Mouse (Mus musculus): Measurements from ENCODE around the gene Cpsf6. TPM values are rescaled to one million over a fixed set of nuclear protein-coding genes. Genes with fewer than 3 reads are reported as not detected.

The Cpsf6 gene
- polyA plus RNA-seq, 1 experiment from 2014 or later = 213 TPM

DNA sequence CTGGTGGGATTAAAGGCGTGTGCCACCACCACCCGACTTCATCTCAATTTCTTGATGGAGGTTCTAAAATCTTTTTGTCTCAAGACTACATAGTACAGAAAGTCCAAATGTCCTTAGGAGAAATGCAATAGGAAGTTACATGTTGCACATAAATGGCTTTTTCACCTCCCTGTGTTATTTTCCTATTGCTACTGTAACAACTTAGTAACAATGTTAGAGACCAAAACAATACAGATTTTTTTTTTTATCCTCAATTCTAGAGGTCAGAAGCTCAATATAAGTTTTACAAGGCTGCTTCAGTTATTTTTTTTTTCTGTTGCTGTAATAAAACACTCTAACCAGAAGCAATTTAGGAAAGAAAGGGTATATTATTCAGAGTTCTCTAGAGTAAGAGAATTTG, 374 bp downstream of the Cpsf6 start:
- Histone ChIP-seq H3K9ac (no peak overlapping the region), H3K27me3 (no peaks in the 10 kb centered on the region), H3K4me2 (replicated peaks) (no peak overlapping the region), H3K9me3 (no peaks in the 10 kb centered on the region), H3K4me1 (peaks cover 2% of the 10 kb centered on the region; the same call in 1 of the 2 replicates), H3K27ac (no peak overlapping the region), H3K36me3 (no peaks in the 10 kb centered on the region), H3K4me3 (no peak overlapping the region)
- ATAC-seq (ENCODE audit: insufficient number of reproducible peaks, insufficient read depth, low FRiP score, low TSS enrichment) = no peak
- 95% methylated on average over 2 of the region's 2 CpGs for WGBS

DNA sequence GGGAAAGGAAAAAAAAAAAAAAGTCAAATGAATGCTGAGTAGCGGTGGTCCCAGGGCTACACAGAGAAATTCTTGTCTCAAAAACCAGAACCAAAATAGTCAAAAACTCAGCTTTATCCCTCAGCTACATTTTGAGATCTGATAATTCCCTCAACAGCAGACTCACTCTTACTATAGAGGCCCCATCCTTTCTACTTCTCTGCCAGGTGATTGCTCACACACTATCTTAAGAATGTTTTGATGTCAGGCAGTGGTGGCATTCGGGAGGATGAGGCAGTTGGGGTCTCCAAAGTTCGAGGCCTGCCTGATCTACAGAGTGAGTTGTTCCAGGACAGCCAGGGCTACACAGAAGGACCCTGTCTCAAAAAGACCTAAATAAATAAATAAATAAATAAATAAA, 1.2 kb downstream of the Cpsf6 start:
- Histone ChIP-seq H3K27ac (no peak overlapping the region), H3K4me3 (no peak overlapping the region), H3K36me3 (no peaks in the 10 kb centered on the region), H3K4me1 (peaks cover 6% of the 10 kb centered on the region), H3K9ac (no peak overlapping the region), H3K4me2 (replicated peaks) (no peak overlapping the region), H3K9me3 (no peaks in the 10 kb centered on the region), H3K27me3 (no peaks in the 10 kb centered on the region)
- ATAC-seq (ENCODE audit: insufficient number of reproducible peaks, insufficient read depth, low FRiP score, low TSS enrichment) = no peak
- WGBS = 89% methylated on average over 3 of the region's 3 CpGs

DNA sequence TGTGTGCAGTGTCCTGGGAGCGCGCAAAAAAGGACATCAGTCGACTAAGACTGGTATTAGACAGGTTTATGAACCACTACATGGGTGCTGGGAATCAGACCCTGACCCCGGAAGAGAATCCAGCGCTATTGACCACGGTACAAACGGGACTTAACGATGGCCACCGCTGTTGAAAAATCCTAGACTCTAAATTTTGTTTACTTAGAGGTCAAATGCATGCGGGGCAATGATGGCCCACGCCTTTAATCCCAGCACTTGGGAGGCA, 1.6 kb downstream of the Cpsf6 start:
- H3K9me3 ChIP-seq = no peaks in the 10 kb centered on the region
- H3K36me3 ChIP-seq = no peaks in the 10 kb centered on the region
- 91% methylated on average over 11 of the region's 11 CpGs for WGBS
- no peak overlapping the region for H3K4me3 ChIP-seq
- peaks cover 6% of the 10 kb centered on the region for H3K4me1 ChIP-seq
- ATAC-seq (ENCODE audit: insufficient number of reproducible peaks, insufficient read depth, low FRiP score, low TSS enrichment) = no peak
- H3K4me2 ChIP-seq (replicated peaks) = no peak overlapping the region
- H3K27ac ChIP-seq = no peak overlapping the region
- H3K27me3 ChIP-seq = no peaks in the 10 kb centered on the region
- no peak overlapping the region for H3K9ac ChIP-seq

DNA sequence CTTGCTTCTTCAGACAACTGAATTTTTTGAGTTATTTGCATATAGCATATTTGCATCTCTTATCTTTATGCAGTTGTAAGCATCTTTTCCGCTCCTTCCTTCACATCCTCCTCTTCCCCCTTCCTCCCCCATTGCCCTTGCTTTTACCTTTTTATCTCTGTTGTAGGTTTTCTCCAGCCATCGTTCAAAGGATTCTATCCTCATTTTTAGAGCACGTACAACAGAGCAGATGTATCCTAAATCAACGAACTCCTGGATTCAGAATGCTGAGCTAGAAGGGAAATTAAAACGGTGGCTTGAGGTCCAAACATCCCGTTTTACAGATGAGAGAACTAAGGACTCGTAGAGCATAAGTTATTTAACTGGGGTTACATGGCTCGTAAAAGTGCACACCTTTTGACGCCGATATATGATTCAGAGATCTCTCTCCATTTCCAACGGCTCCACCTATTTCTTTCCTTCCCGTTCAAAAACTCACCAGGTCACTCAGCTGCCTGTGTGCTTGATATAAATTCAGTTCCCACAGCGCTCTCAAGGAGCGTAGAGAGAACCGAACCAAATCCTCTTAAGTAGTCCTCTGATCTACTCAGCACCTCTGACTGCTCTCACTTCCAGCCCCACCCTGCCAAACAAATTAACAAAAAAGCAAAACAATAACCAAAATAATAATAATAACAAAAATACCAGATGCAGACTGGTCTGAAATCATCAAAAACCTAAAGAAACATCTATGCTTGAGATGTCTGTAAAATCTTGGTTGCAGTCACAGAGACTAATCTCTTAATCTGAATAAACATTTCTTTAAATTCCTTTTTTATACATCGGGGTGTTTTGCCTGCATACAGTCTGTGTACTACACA, 2.2 kb downstream of the Cpsf6 start:
- Histone ChIP-seq H3K36me3 (no peaks in the 10 kb centered on the region), H3K9ac (peak overlapping the region; percentile 31; the same call in 1 of the 2 replicates), H3K4me3 (peak overlapping the region; percentile 94), H3K4me1 (peaks cover 6% of the 10 kb centered on the region), H3K9me3 (no peaks in the 10 kb centered on the region), H3K27me3 (no peaks in the 10 kb centered on the region), H3K27ac (no peak overlapping the region), H3K4me2 (replicated peaks) (peak overlapping the region; percentile 57)
- no peak for ATAC-seq (ENCODE audit: insufficient number of reproducible peaks, insufficient read depth, low FRiP score, low TSS enrichment)
- WGBS = 17% methylated on average over 16 of the region's 16 CpGs

DNA sequence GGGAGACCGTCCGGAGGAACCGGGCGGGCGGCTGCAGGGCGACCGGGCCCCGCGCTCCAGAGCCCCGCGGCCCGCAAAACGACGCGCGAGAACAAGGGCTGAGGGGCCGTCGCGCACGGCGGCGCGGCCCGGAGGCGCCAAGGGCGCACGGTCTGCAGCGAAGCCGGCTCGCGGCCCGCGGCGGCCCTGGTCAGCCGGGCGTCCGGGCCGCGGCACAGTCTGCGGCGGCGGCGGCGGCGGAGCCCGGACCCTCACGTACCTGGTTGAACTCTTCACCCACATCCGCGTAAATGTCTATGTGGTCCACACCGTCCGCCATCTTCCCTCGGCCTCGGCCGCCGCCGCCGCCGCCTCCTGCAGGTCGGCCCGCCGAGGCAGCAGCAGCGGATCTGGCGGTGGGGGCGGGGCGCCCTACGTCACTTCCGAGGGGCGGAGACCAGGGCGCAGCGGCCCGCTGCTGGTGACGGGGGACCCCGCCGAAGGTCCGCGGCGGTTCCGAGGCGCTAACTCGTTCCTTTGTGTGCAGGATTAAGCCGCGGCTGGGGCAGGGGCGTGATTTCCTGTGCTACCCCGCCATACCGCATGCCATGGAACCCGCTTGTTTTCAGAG, 3.1 kb downstream of the Cpsf6 start:
- Histone ChIP-seq H3K4me1 (peaks cover 6% of the 10 kb centered on the region), H3K9ac (peak overlapping the region; percentile 100), H3K36me3 (no peaks in the 10 kb centered on the region), H3K27ac (peak overlapping the region; percentile 96), H3K4me3 (peak overlapping the region; percentile 94), H3K9me3 (no peaks in the 10 kb centered on the region), H3K27me3 (no peaks in the 10 kb centered on the region), H3K4me2 (replicated peaks) (peak overlapping the region; percentile 63)
- ATAC-seq (ENCODE audit: insufficient number of reproducible peaks, insufficient read depth, low FRiP score, low TSS enrichment) = peak; percentile 94
- WGBS = under 1% methylated on average over 77 of the region's 86 CpGs

DNA sequence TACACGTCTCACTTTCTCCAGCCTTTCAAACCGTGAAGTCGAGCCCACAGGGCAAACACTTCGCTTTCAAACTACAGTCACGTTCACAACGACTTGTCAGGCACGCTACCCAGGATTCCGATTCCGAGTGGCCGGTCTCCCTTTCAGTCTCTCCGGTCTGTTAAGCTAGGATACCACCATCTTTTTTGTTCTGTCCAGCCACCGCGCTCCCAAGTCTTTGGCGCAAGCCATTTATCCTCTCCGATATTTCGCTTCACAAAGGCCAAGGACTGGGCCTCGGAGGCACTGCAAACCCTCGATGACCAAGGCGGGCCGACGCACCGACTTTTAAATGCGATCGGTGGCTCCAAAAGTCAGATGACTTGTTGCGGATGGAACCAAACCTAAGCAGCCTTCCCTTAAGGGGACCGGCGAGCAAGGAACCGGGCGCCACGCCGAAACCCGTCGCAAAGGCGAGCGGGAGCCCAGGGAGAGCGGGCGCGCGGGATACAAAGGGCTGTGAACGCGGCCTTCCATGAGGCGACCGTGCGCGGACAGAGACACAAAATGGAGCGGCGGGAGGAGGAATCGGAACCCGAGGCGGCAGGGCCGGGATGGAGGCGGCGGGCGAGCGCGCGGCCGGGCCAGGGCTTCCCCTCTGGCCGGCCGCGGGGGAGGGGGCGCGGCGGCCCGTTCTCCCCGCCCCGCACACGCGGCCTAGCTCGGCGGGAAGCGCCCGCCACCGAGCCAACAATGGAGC, 3.8 kb downstream of the Cpsf6 start:
- peaks cover 6% of the 10 kb centered on the region for H3K4me1 ChIP-seq
- no peaks in the 10 kb centered on the region for H3K9me3 ChIP-seq
- peak overlapping the region; percentile 96 for H3K27ac ChIP-seq
- H3K9ac ChIP-seq = peak overlapping the region; percentile 100
- H3K4me2 ChIP-seq (replicated peaks) = peak overlapping the region; percentile 63
- peak overlapping the region; percentile 94 for H3K4me3 ChIP-seq
- WGBS = under 1% methylated on average over 59 of the region's 74 CpGs
- peak; percentile 62 for ATAC-seq (ENCODE audit: insufficient number of reproducible peaks, insufficient read depth, low FRiP score, low TSS enrichment)
- H3K27me3 ChIP-seq = no peaks in the 10 kb centered on the region
- no peaks in the 10 kb centered on the region for H3K36me3 ChIP-seq

DNA sequence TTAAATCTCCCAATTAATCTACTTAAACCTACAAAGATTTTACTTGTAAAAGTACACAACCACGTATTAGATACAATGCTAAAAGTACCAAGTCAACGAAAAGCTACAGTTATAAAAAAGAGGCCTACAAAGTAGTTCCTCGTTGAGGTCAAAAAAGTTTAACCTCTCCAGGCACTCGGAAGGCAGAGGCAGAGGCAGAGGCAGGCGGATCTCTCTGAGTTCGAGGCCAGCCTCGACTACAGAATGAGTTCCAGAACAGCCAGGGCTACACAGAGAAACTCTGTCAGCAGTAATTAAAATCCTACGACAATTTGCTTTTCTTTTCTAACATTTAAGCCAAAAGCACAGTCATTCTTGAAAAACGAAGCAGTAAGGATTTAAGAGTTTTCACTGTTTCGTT, 4.7 kb downstream of the Cpsf6 start:
- Histone ChIP-seq H3K4me2 (replicated peaks) (peak overlapping the region; percentile 63), H3K27me3 (no peaks in the 10 kb centered on the region), H3K36me3 (no peaks in the 10 kb centered on the region), H3K9me3 (no peaks in the 10 kb centered on the region), H3K4me3 (peak overlapping the region; percentile 94), H3K27ac (no peak overlapping the region), H3K4me1 (peaks cover 6% of the 10 kb centered on the region), H3K9ac (peak overlapping the region; percentile 100)
- no peak for ATAC-seq (ENCODE audit: insufficient number of reproducible peaks, insufficient read depth, low FRiP score, low TSS enrichment)
- WGBS = 23% methylated on average over 10 of the region's 10 CpGs

DNA sequence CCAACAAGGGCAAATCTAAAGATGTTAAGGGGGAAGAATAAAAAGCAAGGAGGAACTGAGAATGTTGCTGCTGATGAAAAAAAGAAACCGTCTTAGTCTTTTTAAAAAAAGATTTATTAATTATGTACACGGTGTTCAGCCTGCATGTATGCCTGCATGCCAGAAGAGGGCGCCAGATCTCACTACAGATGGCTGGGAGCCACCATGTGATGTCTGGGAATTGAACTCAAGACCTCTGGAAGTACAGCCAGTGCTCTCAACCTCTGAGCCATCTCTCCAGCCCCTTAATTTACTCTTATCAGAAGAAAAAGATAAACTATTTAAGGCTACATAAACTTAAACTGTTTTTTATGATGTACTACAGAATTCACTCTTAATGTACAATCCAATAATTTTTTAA, 16.7 kb downstream of the Cpsf6 start:
- peaks cover 68% of the 10 kb centered on the region for H3K36me3 ChIP-seq

DNA sequence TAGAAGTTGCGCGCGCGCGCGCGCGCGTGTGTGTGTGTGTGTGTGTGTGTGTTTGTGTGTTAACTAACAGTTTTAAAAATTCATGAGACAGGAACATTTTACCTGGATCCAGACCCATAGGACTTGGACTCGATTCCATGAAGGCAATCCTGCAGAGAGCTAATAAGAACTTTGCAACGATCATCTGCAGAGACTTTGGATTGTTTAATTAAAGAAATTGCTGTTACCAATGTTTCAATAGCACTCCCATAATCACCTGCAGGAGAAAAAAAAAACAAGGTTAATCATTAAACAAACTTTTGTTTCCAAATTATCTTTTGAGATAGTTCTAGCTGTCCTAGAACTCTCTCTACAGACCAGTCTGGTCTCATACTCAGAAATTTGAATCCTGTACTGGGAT, 20.9 kb downstream of the Cpsf6 start:
- Histone ChIP-seq H3K9ac (no peak overlapping the region), H3K9me3 (no peaks in the 10 kb centered on the region), H3K27me3 (no peaks in the 10 kb centered on the region), H3K4me2 (replicated peaks) (no peak overlapping the region), H3K4me3 (no peak overlapping the region), H3K27ac (no peak overlapping the region), H3K4me1 (no peaks in the 10 kb centered on the region), H3K36me3 (peaks cover 69% of the 10 kb centered on the region)
- no peak for ATAC-seq (ENCODE audit: insufficient number of reproducible peaks, insufficient read depth, low FRiP score, low TSS enrichment)
- WGBS = 84% methylated on average over 11 of the region's 11 CpGs

More for the DNA sequence above, 16.7 kb downstream of the Cpsf6 start:
- Histone ChIP-seq H3K27me3 (no peaks in the 10 kb centered on the region), H3K4me3 (no peak overlapping the region), H3K27ac (no peak overlapping the region), H3K4me1 (no peaks in the 10 kb centered on the region), H3K4me2 (replicated peaks) (no peak overlapping the region), H3K9me3 (no peaks in the 10 kb centered on the region), H3K9ac (no peak overlapping the region)
- WGBS = 45% methylated on average over 3 of the region's 3 CpGs
- ATAC-seq (ENCODE audit: insufficient number of reproducible peaks, insufficient read depth, low FRiP score, low TSS enrichment) = no peak

DNA sequence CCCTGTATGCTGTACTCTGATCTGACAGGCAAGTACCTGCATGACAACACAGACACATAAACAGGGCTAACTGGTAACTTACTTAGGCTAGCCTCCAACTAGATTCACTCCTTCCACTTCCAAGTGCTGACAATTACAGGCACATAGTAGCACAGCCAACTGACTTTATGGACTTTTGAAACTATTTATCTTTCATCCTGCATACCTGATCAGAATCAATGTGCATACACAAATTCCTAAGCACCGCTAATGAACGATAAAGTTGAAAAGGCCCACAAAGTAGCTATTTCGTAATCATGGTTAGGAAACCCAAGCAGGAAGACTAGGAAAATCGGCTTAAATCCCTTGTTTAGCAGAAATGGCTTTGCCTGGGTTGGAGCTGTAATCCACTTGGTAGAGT, 36.8 kb downstream of the Cpsf6 start:
- H3K27ac ChIP-seq = peak overlapping the region; percentile 36; the same call in 1 of the 2 replicates
- peaks cover 6% of the 10 kb centered on the region; the same call in 1 of the 2 replicates for H3K36me3 ChIP-seq
- no peak overlapping the region for H3K9ac ChIP-seq

DNA sequence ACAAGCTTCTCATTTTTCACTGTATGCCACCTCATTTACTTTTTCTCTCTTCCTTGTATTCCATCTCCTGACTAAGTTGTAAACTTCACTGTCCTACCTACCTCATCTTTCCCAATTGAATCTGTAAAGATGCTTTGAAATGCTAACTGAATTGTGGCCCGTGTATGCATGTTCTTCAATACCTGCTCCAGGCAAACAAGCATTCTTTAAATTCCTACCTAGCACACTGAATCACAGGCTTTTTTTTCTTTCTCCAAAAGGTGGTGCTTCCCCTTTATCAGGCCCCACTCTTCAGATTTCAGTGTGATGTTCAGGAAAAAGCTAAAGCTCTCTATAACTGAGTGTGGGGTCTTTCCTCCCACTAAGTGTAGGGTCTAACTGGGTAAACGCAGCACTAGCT, 37.4 kb downstream of the Cpsf6 start:
- H3K4me3 ChIP-seq = no peak overlapping the region
- no peaks in the 10 kb centered on the region for H3K4me1 ChIP-seq
- H3K9ac ChIP-seq = no peak overlapping the region
- 64% methylated on average over 2 of the region's 2 CpGs for WGBS
- ATAC-seq (ENCODE audit: insufficient number of reproducible peaks, insufficient read depth, low FRiP score, low TSS enrichment) = no peak
- no peaks in the 10 kb centered on the region for H3K9me3 ChIP-seq
- H3K4me2 ChIP-seq (replicated peaks) = no peak overlapping the region
- H3K36me3 ChIP-seq = peaks cover 6% of the 10 kb centered on the region; the same call in 1 of the 2 replicates
- 0 out of 2 replicates have a peak overlapping the region, but pooled peaks have one; percentile 36 for H3K27ac ChIP-seq
- H3K27me3 ChIP-seq = no peaks in the 10 kb centered on the region

More for the DNA sequence above, 36.8 kb downstream of the Cpsf6 start:
- Histone ChIP-seq H3K4me2 (replicated peaks) (no peak overlapping the region), H3K9me3 (no peaks in the 10 kb centered on the region), H3K4me1 (no peaks in the 10 kb centered on the region), H3K4me3 (no peak overlapping the region), H3K27me3 (no peaks in the 10 kb centered on the region)
- 88% methylated on average over 4 of the region's 4 CpGs for WGBS
- ATAC-seq (ENCODE audit: insufficient number of reproducible peaks, insufficient read depth, low FRiP score, low TSS enrichment) = no peak
